Mouse (Mus musculus) inflammation-experienced regulatory T-cells (primary cell): ENCODE measurements around the gene Mtif2. TPM values are rescaled to one million over a fixed set of nuclear protein-coding genes. Genes with fewer than 3 reads are reported as not detected.

ENCODE experiments used
- polyA plus RNA-seq, 2 experiments: library from polyadenylated mRNA; unstranded; fragments of 100-300 nt; shearing (Covaris generic); gene quantifications; one replicate each; pipeline ENCODE4 v1.2.1; 2017

The Mtif2 gene
- polyA plus RNA-seq: 10 to 100 TPM; 51.1 to 54.9 TPM

GRCm38 (mm10) chr11:29525988-29526794, at the start of gene Mtif2:
Gene Mtif2 (plus strand): TSS chr11:29526408.

GRCm38 (mm10) chr11:29514682-29515412, 11.4 kb upstream of the Mtif2 start, which contains the start of gene Prorsd1:
Gene Prorsd1 (minus strand): TSS chr11:29515033.

DNA sequence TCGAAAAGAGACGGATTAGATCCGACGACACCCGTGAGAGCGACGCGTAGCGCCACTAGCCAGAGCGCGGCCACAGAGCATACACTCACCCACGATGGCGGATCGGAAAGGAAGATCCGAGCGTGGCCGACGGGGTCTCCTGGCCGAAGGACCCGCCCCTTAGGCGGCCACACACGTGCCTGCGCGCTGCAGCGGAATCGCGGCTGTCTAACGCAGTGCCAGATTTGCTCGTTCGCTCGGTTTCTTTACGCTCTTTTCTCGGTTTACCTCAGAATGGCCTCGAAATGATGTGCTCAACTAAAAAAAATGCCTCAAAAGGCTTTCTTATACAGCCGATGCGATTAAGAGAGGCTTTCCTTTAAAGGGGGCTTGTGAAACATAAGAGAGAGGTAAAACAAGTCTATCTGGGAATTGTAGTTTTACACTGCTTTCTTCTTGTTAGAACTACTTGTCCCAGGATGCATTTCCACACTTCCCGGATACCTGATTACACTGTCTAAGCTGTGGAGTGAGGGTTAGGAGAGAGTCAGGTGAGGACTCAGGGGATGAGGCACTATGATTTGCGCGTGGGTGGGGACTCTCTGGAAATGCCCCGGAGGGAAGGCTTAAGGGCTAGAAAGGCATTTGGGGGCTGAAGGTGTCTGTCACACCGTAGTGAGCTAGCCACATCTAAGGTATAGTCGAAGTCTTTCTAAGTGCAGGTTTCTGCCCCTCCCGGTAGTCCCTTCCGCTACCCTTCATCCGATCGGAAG, 21.7 kb downstream of the Mtif2 start, which contains the start of the genes Clhc1 and Rps27a:
TSS of gene Clhc1 (plus strand) at position 199 of the 752 bp plus-strand sequence.
TSS of gene Rps27a (minus strand) at position 358 of the 752 bp plus-strand sequence.

Other genes starting within 250 kb of the Mtif2 start
- 1 to 10 TPM; 2.5 to 7.5 TPM for gene Ccdc88a, start 152.8 kb upstream of the Mtif2 start, polyA plus RNA-seq
- 10 to 100 TPM; 40.0 to 45.4 TPM for gene Prorsd1, start 11.4 kb upstream of the Mtif2 start, polyA plus RNA-seq
- 1 to 10 TPM; 1.1 to 1.6 TPM for gene Clhc1, start 21.5 kb downstream of the Mtif2 start, polyA plus RNA-seq
- gene Rps27a, start 21.7 kb downstream of the Mtif2 start, polyA plus RNA-seq: 100 to 1,000 TPM; 362 to 381 TPM
- 10 to 100 TPM; 30.1 to 30.4 TPM for gene Rtn4, start 166.5 kb downstream of the Mtif2 start, polyA plus RNA-seq